In genomic region chr11:96351312-96351711, GRCm38 (mm10) we compare ENCODE assay signal across 8 mouse cellular contexts. TPM values are rescaled to one million over a fixed set of nuclear protein-coding genes. Genes with fewer than 3 reads are reported as not detected.
DNase-seq lines count a peak whose midpoint lies in the region; ATAC-seq lines count a peak whose summit lies in the region.
"Had no signal": no experiment of that assay in that cellular context is flagged by ENCODE, and none has a peak within 500 bp of the region (broad histone marks: within the 10 kb centered on the region; RNA-seq: fewer than 3 reads in every experiment).

No protein-coding gene starts in this region.

- H3K4me3 ChIP-seq in hindbrain, embryonic 11.5 days (ENCODE audit: low read depth, low read length) = peak overlapping the region; percentile 72

- no peaks in the 10 kb centered on the region for H3K36me3 ChIP-seq in hindbrain, embryonic 11.5 days (ENCODE audit: control insufficient read depth, insufficient read depth, low read length)

- no peaks in the 10 kb centered on the region for H3K9me3 ChIP-seq in hindbrain, embryonic 11.5 days (ENCODE audit: control insufficient read depth, low read length)

- WGBS in hindbrain, embryonic 11.5 days = 2% methylated on average over 11 of the region's 11 CpGs

- peak overlapping the region; percentile 98 for H3K27ac ChIP-seq in hindbrain, embryonic 11.5 days (ENCODE audit: low read depth, low read length)

- peak; percentile 47 for DNase-seq in lung, postnatal 10 days
- no peak for DNase-seq in lung, postnatal 25 days (ENCODE audit: low spot score)
- DNase-seq in hindbrain, embryonic 11.5 days (ENCODE audit: low spot score) = peak; percentile 77
- DNase-seq in kidney, postnatal 36 days = peak; percentile 62 to 74
- peak; percentile 9 for DNase-seq in yolk sac, embryonic 10.5 days (ENCODE audit: low spot score)
- no peak for DNase-seq in c-Kit-positive CD71-positive TER-119-positive erythroid progenitor cells, embryonic 14.5 days (ENCODE audit: low spot score)
- no peak for DNase-seq in cerebellum, postnatal 4 days (ENCODE audit: low spot score in 2 of 2)

- peaks cover 7% of the 10 kb centered on the region; the same call in 1 of the 2 replicates for H3K4me1 ChIP-seq in hindbrain, embryonic 11.5 days (replicated peaks; ENCODE audit: control insufficient read depth, insufficient read depth, low read length)

- ATAC-seq in hindbrain, embryonic 11.5 days (ENCODE audit: low FRiP score) = no peak

- H3K9ac ChIP-seq in hindbrain, embryonic 11.5 days (ENCODE audit: low read depth, low read length) = peak overlapping the region; percentile 98

- H3K27me3 ChIP-seq in hindbrain, embryonic 11.5 days (ENCODE audit: control insufficient read depth, insufficient read depth, low read length) = peaks cover 51% of the 10 kb centered on the region

- peak overlapping the region; percentile 42 for H3K4me2 ChIP-seq in hindbrain, embryonic 11.5 days (replicated peaks; ENCODE audit: low read depth, low read length)

RNA-seq across cellular contexts. Expression of gene Hoxb2, which starts 1.0 kb away (rescaled TPM):
- polyA plus RNA-seq in hindbrain, embryonic 11.5 days (2014; fragmentation: Nextera tagmentation; extraction: Ambion mirVana) = 64.9 and 67.5 TPM in 2 replicates
- polyA plus RNA-seq: cortical plate, adult 2 months had no signal

RNA-seq across cellular contexts. Expression of gene Hoxb1, which starts 14.2 kb away (rescaled TPM):
- 7.3 and 8.2 TPM in 2 replicates for polyA plus RNA-seq in hindbrain, embryonic 11.5 days (2014; fragmentation: Nextera tagmentation; extraction: Ambion mirVana)
- polyA plus RNA-seq: cortical plate, adult 2 months had no signal

RNA-seq across cellular contexts. Expression of gene Hoxb3, which starts 28.2 kb away (rescaled TPM):
- polyA plus RNA-seq in hindbrain, embryonic 11.5 days (2014; fragmentation: Nextera tagmentation; extraction: Ambion mirVana) = 10.5 and 13.1 TPM in 2 replicates
- polyA plus RNA-seq: cortical plate, adult 2 months had no signal

RNA-seq across cellular contexts. Expression of gene Hoxb4, which starts 33.2 kb away (rescaled TPM):
- 3.5 and 5.1 TPM in 2 replicates for polyA plus RNA-seq in hindbrain, embryonic 11.5 days (2014; fragmentation: Nextera tagmentation; extraction: Ambion mirVana)
- polyA plus RNA-seq: cortical plate, adult 2 months had no signal

RNA-seq across cellular contexts. Expression of gene Hoxb5, which starts 48.2 kb away (rescaled TPM):
- polyA plus RNA-seq in hindbrain, embryonic 11.5 days (2014; fragmentation: Nextera tagmentation; extraction: Ambion mirVana) = 33.1 and 42.5 TPM in 2 replicates
- polyA plus RNA-seq: cortical plate, adult 2 months had no signal

Comparison
In these comparisons a context has a peak if more than half of its experiments do, and no peak if none do; other contexts are left out.
1. DNase-seq: peak in lung, postnatal 10 days (single experiment), hindbrain, embryonic 11.5 days (single experiment), kidney, postnatal 36 days (2 of 2) and yolk sac, embryonic 10.5 days (single experiment); none in lung, postnatal 25 days (single experiment), c-Kit-positive CD71-positive TER-119-positive erythroid progenitor cells, embryonic 14.5 days (single experiment) and cerebellum, postnatal 4 days (0 of 2).